Mouse (Mus musculus) bone marrow macrophage, adult 2 months (primary cell): ENCODE results near the gene Ppp1r12b.

Experiments
- CTCF ChIP-seq: IDR thresholded peaks from 2 replicates; pipeline ENCODE4 v1.5.1; 2012; ENCODE audit warnings: low read depth, mild to moderate bottlenecking, low read length, moderate library complexity
- POLR2A ChIP-seq: IDR thresholded peaks from 2 replicates; pipeline ENCODE4 v1.6.1; 2012; ENCODE audit warnings: mild to moderate bottlenecking, low read depth, low read length, borderline replicate concordance

DNA sequence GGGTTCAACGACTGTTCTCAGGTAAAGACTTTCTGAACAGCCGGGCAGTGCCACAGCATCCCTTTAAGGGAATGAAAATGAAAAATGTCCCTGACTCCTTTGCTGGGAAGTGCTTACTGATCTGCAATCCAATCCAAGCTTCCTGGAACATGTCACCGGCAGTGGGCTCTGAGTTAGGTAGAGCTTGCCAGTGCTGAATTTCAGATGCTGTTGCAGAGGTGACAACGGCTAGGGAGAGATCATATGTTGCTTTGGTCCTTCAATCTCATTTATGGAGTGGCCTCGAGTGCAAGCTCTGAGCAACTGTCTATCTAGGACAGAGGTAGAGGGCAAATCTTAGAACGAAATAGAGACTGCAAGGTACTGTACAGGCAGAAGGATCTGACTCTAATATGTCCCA, 36.7 kb downstream of the Ppp1r12b start:
- TF ChIP-seq POLR2A, result no peak
- TF ChIP-seq CTCF, result no peak
